Mouse (Mus musculus) adrenal gland (tissue): ENCODE data around the gene Arl15.

Experiments
- intact Hi-C: fragments of 180-260 bp; cut with DNase I; formaldehyde crosslinking; loops from one replicate; pipeline ENCODE4 v1.15.1; 2025

Arl15 gene

GRCm38 (mm10) chr13:113843310-113843649 is 49.0 kb downstream of the Arl15 start:
- intact Hi-C loops: no loop called here

GRCm38 (mm10) chr13:113843901-113844300 is 49.6 kb downstream of the Arl15 start:
- intact Hi-C loops: no loop called here

GRCm38 (mm10) chr13:113844717-113845116 is 50.4 kb downstream of the Arl15 start:
- intact Hi-C loops: no loop called here

- intact Hi-C loops: no loop called here
Measured at GRCm38 (mm10) chr13:113845229-113845628, 50.9 kb downstream of the Arl15 start.

- intact Hi-C loops: no loop called here
Measured at GRCm38 (mm10) chr13:113846413-113846812, 52.1 kb downstream of the Arl15 start.

- intact Hi-C loops: no loop called here
Measured at GRCm38 (mm10) chr13:113850431-113851034, 56.2 kb downstream of the Arl15 start.

- intact Hi-C loops: no loop called here
Measured at GRCm38 (mm10) chr13:113851602-113852375, 57.5 kb downstream of the Arl15 start.

GRCm38 (mm10) chr13:113852376-113852666 is 58.0 kb downstream of the Arl15 start:
- intact Hi-C loops: no loop called here

GRCm38 (mm10) chr13:113854146-113854545 is 59.8 kb downstream of the Arl15 start:
- intact Hi-C loops: no loop called here

GRCm38 (mm10) chr13:113854551-113855312 is 60.4 kb downstream of the Arl15 start:
- intact Hi-C loops: no loop called here

- intact Hi-C loops: no loop called here
Measured at GRCm38 (mm10) chr13:113856946-113857345, 62.6 kb downstream of the Arl15 start.

GRCm38 (mm10) chr13:113858667-113859391 is 64.5 kb downstream of the Arl15 start:
- intact Hi-C loops: no loop called here

GRCm38 (mm10) chr13:113859392-113859776 is 65.1 kb downstream of the Arl15 start:
- intact Hi-C loops: no loop called here

GRCm38 (mm10) chr13:113860816-113861215 is 66.5 kb downstream of the Arl15 start:
- intact Hi-C loops: loop anchor here (5.0 to 10.0 kb wide), 2 partner anchors 44 to 816 kb away; partner anchors contain the start of gene Gpx8

- intact Hi-C loops: loop anchor here (5.0 to 10.0 kb wide), 2 partner anchors 44 to 816 kb away; partner anchors contain the start of gene Gpx8
Measured at GRCm38 (mm10) chr13:113861231-113861630, 66.9 kb downstream of the Arl15 start.

GRCm38 (mm10) chr13:113862951-113863350 is 68.6 kb downstream of the Arl15 start:
- intact Hi-C loops: loop anchor here (5.0 to 10.0 kb wide), 2 partner anchors 46 to 818 kb away; partner anchors contain the start of gene Gpx8

- intact Hi-C loops: loop anchor here (1.0 to 10.0 kb wide), 3 partner anchors 46 to 819 kb away; partner anchors contain the start of gene Gpx8
Measured at GRCm38 (mm10) chr13:113863688-113864087, 69.4 kb downstream of the Arl15 start.

- intact Hi-C loops: loop anchor here (1.0 to 10.0 kb wide), 3 partner anchors 47 to 819 kb away; partner anchors contain the start of gene Gpx8
Measured at GRCm38 (mm10) chr13:113864278-113864677, 70.0 kb downstream of the Arl15 start.

GRCm38 (mm10) chr13:113864893-113865292 is 70.6 kb downstream of the Arl15 start:
- intact Hi-C loops: loop anchor here (1.0 to 10.0 kb wide), 5 partner anchors 48 to 820 kb away; partner anchors contain the start of genes Arl15 and Gpx8

GRCm38 (mm10) chr13:113865378-113865777 is 71.1 kb downstream of the Arl15 start:
- intact Hi-C loops: loop anchor here (1.0 to 10.0 kb wide), 3 partner anchors 71 to 821 kb away; partner anchors contain the start of genes Arl15 and Gpx8

GRCm38 (mm10) chr13:113865806-113866205 is 71.5 kb downstream of the Arl15 start:
- intact Hi-C loops: loop anchor here (1.0 to 10.0 kb wide), 3 partner anchors 72 to 821 kb away; partner anchors contain the start of genes Arl15 and Gpx8
